Mouse (Mus musculus) MEL (cell line): ENCODE measurements around the gene C1qtnf1. TPM values are rescaled to one million over a fixed set of nuclear protein-coding genes. Genes with fewer than 3 reads are reported as not detected.

Experiments used
- DNase-seq: peaks from one replicate; pipeline ENCODE4 v3.0.0; 2011; ENCODE audit warnings: low read depth, low spot score
- H3K27ac ChIP-seq: 2 replicates; pipeline ENCODE4 v1.5.1; 2012; ENCODE audit warnings: low read depth, mild to moderate bottlenecking, control low read depth, low read length, moderate library complexity; ENCODE audit not compliant: control insufficient read depth
- H3K27me3 ChIP-seq, 2 experiments: fragments of 150-350 bp in 1 of 2; sonication (generic) in 1 of 2; 2 replicates each; pipeline ENCODE4 v1.6.1; 2012; ENCODE audit warnings: low read length in 2 of 2, mild to moderate bottlenecking in 2 of 2, improper control_type of control experiment in 1 of 2, moderate library complexity in 1 of 2; ENCODE audit not compliant: insufficient read depth in 2 of 2, control insufficient read depth in 1 of 2
- H3K36me3 ChIP-seq, 2 experiments: 2 replicates each; pipeline ENCODE4 v1.6.1; 2012 to 2014; ENCODE audit warnings: low read length in 2 of 2, improper control_type of control experiment in 1 of 2, inconsistent platforms in 1 of 2, mild to moderate bottlenecking in 1 of 2; ENCODE audit not compliant: insufficient read depth in 2 of 2, control insufficient read depth in 1 of 2
- H3K4me1 ChIP-seq, 2 experiments: fragments of 150-350 bp in 1 of 2; sonication (generic) in 1 of 2; 2 replicates each; pipeline ENCODE4 v1.6.1; 2012; ENCODE audit warnings: low read length in 2 of 2, improper control_type of control experiment in 1 of 2, mild to moderate bottlenecking in 1 of 2; ENCODE audit not compliant: insufficient read depth in 2 of 2, control insufficient read depth in 1 of 2
- H3K4me3 ChIP-seq, 2 experiments: fragments of 150-350 bp in 1 of 2; sonication (generic) in 1 of 2; 2 replicates each; pipeline ENCODE4 v1.5.1; 2012; ENCODE audit warnings: low read depth in 2 of 2, low read length in 2 of 2, mild to moderate bottlenecking in 2 of 2, moderate library complexity in 2 of 2, control low read depth in 1 of 2, improper control_type of control experiment in 1 of 2; ENCODE audit not compliant: control insufficient read depth in 1 of 2, insufficient read depth in 1 of 2
- H3K79me2 ChIP-seq: 2 replicates; pipeline ENCODE4 v1.6.1; 2012; ENCODE audit warnings: mild to moderate bottlenecking, low read length, moderate library complexity; ENCODE audit not compliant: control insufficient read depth, poor library complexity, insufficient read depth
- H3K9ac ChIP-seq: 2 replicates; pipeline ENCODE4 v1.6.1; 2012; ENCODE audit warnings: low read depth, mild to moderate bottlenecking, control low read depth, low read length, moderate library complexity; ENCODE audit not compliant: control insufficient read depth, poor library complexity, severe bottlenecking
- H3K9me3 ChIP-seq: fragments of 150-350 bp; sonication (generic); replicated peaks from 2 replicates; pipeline ENCODE4 v1.6.1; 2012; ENCODE audit warnings: mild to moderate bottlenecking, low read length, improper control_type of control experiment, moderate library complexity; ENCODE audit not compliant: insufficient read depth
- BHLHE40 ChIP-seq: IDR thresholded peaks from 2 replicates; pipeline ENCODE4 v1.6.1; 2012; ENCODE audit warnings: low read depth, mild to moderate bottlenecking, inconsistent platforms, low read length, improper control_type of control experiment, borderline replicate concordance
- CHD1 ChIP-seq: IDR thresholded peaks from 2 replicates; pipeline ENCODE4 v1.6.1; 2012; ENCODE audit warnings: low read depth, mild to moderate bottlenecking, inconsistent platforms, low read length, improper control_type of control experiment
- CHD2 ChIP-seq: IDR thresholded peaks from 2 replicates; pipeline ENCODE4 v1.6.1; 2011; ENCODE audit warnings: low read length, improper control_type of control experiment
- E2F4 ChIP-seq: IDR thresholded peaks from 2 replicates; pipeline ENCODE4 v1.6.1; 2011; ENCODE audit warnings: low read depth, low read length, improper control_type of control experiment, borderline replicate concordance
- ELF1 ChIP-seq: IDR thresholded peaks from 2 replicates; pipeline ENCODE4 v1.6.1; 2014; ENCODE audit warnings: low read depth, mild to moderate bottlenecking, inconsistent platforms, low read length, improper control_type of control experiment, moderate library complexity
- JUND ChIP-seq: IDR thresholded peaks from 2 replicates; pipeline ENCODE4 v1.6.1; 2011; ENCODE audit warnings: low read depth, mild to moderate bottlenecking, improper control_type of control experiment, low read length
- MAFK ChIP-seq: IDR thresholded peaks from 2 replicates; pipeline ENCODE4 v1.6.1; 2011; ENCODE audit warnings: low read depth, mild to moderate bottlenecking, low read length, improper control_type of control experiment, borderline replicate concordance
- MAX ChIP-seq: IDR thresholded peaks from 2 replicates; pipeline ENCODE4 v1.6.1; 2011; ENCODE audit warnings: low read length, improper control_type of control experiment
- MEF2A ChIP-seq: IDR thresholded peaks from 2 replicates; pipeline ENCODE4 v1.6.1; 2014; ENCODE audit warnings: low read depth, mild to moderate bottlenecking, inconsistent platforms, low read length, improper control_type of control experiment; ENCODE audit not compliant: poor library complexity, insufficient replicate concordance, severe bottlenecking; ENCODE audit errors: extremely low read depth
- MXI1 ChIP-seq: IDR thresholded peaks from 2 replicates; pipeline ENCODE4 v1.6.1; 2011; ENCODE audit warnings: mild to moderate bottlenecking, low read depth, low read length, improper control_type of control experiment
- MYB ChIP-seq: IDR thresholded peaks from 2 replicates; pipeline ENCODE4 v1.6.1; 2011; ENCODE audit warnings: mild to moderate bottlenecking, low read depth, low read length, improper control_type of control experiment
- MYC ChIP-seq: IDR thresholded peaks from 2 replicates; pipeline ENCODE4 v1.6.1; 2011; ENCODE audit warnings: low read depth, mild to moderate bottlenecking, low read length, improper control_type of control experiment, moderate library complexity
- NELFE ChIP-seq: IDR thresholded peaks from 2 replicates; pipeline ENCODE4 v1.6.1; 2011; ENCODE audit warnings: low read depth, low read length, improper control_type of control experiment
- NRF1 ChIP-seq: IDR thresholded peaks from 2 replicates; pipeline ENCODE4 v1.6.1; 2014; ENCODE audit warnings: low read depth, mild to moderate bottlenecking, inconsistent platforms, low read length, improper control_type of control experiment, moderate library complexity; ENCODE audit not compliant: poor library complexity, insufficient read depth, severe bottlenecking
- POLR2A ChIP-seq, 2 experiments: IDR thresholded peaks; 2 replicates each; pipeline ENCODE4 v1.6.1; 2011 to 2012; ENCODE audit warnings: low read length in 2 of 2, mild to moderate bottlenecking in 2 of 2, control low read depth in 1 of 2, improper control_type of control experiment in 1 of 2, low read depth in 1 of 2, moderate library complexity in 1 of 2; ENCODE audit not compliant: control insufficient read depth in 1 of 2, insufficient read depth in 1 of 2, poor library complexity in 1 of 2
- POLR2AphosphoS2 ChIP-seq: IDR thresholded peaks from 2 replicates; pipeline ENCODE4 v1.6.1; 2011; ENCODE audit warnings: low read length, improper control_type of control experiment
- POLR2AphosphoS5 ChIP-seq: IDR thresholded peaks from 2 replicates; pipeline ENCODE4 v1.6.1; 2012; ENCODE audit warnings: low read depth, borderline replicate concordance, mild to moderate bottlenecking, inconsistent platforms, low read length, moderate library complexity, mixed read lengths
- RCOR1 ChIP-seq: IDR thresholded peaks from 2 replicates; pipeline ENCODE4 v1.6.1; 2012; ENCODE audit warnings: low read depth, mild to moderate bottlenecking, inconsistent platforms, low read length, improper control_type of control experiment
- SMC3 ChIP-seq: IDR thresholded peaks from 2 replicates; pipeline ENCODE4 v1.6.1; 2011; ENCODE audit warnings: low read depth, low read length, improper control_type of control experiment
- TAL1 ChIP-seq: IDR thresholded peaks from 2 replicates; pipeline ENCODE4 v1.6.1; 2012; ENCODE audit warnings: mild to moderate bottlenecking, inconsistent platforms, low read length, moderate library complexity, mixed read lengths
- TCF12 ChIP-seq: IDR thresholded peaks from 2 replicates; pipeline ENCODE4 v1.6.1; 2014; ENCODE audit warnings: low read depth, mild to moderate bottlenecking, inconsistent platforms, low read length, improper control_type of control experiment, moderate library complexity
- ZC3H11A ChIP-seq: IDR thresholded peaks from 2 replicates; pipeline ENCODE4 v1.6.1; 2012; ENCODE audit warnings: low read depth, mild to moderate bottlenecking, inconsistent platforms, low read length, improper control_type of control experiment
- ZNF384 ChIP-seq: IDR thresholded peaks from 2 replicates; pipeline ENCODE4 v1.6.1; 2012; ENCODE audit warnings: low read depth, mild to moderate bottlenecking, inconsistent platforms, low read length, improper control_type of control experiment
- polyA plus RNA-seq, 2 experiments: library from polyadenylated mRNA; stranded (reverse) in 1 of 2; unstranded in 1 of 2; fragments of >175 nt in 1 of 2; fragments of >200 nt in 1 of 2; gene quantifications; 2 replicates each; pipeline versions ENCODE4 v1.2.1 to v1.2.4; 2012; ENCODE audit warnings: low replicate concordance in 2 of 2, low read depth in 1 of 2; ENCODE audit not compliant: insufficient read length in 2 of 2, insufficient read depth in 1 of 2, missing spikeins in 1 of 2
- total RNA-seq: library from RNA; depleted of rRNA; stranded (reverse); fragments of 300-350 nt; gene quantifications from 2 replicates; pipeline ENCODE4 v1.2.3, GENCODE M21; 2012

Gene C1qtnf1
- total and polyA plus RNA-seq, 3 experiments = 0.27 to 0.72 TPM; not detected in 1

DNA sequence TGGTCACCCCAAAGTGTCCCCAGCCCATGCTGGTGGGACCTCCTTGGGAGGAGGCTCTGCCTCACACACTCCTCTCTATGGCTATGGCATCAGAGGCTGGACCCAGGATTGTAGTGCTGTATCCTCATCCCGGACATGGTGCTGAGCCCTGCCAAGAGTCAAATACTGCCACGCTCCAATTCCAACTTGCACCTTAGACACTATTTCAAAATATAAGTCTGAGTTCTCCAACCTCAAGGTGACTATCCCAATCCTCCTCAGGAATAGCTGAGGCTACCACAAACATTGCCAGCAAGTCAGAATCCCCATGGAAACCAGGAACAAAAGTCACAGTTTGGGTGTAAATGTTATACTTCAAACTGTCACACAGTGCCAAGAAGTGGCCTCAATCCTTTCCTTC is 15.4 kb upstream of the C1qtnf1 start:
- H3K4me1 ChIP-seq = 0 out of 4 replicates have a peak, but pooled peaks cover 0 to 2% of the 10 kb centered on the region in 2 experiments
- no peak overlapping the region for H3K4me3 ChIP-seq
- TF ChIP-seq ELF1 = no peak
- TF ChIP-seq TCF12 = no peak
- no peak for TF ChIP-seq MYB
- no peak for TF ChIP-seq CHD1
- no peak for TF ChIP-seq NRF1
- TF ChIP-seq NELFE = no peak
- no peak for TF ChIP-seq ZC3H11A
- no peak for TF ChIP-seq POLR2AphosphoS5
- TF ChIP-seq JUND = no peak
- TF ChIP-seq ZNF384 = no peak
- TF ChIP-seq MAX = no peak
- no peak for TF ChIP-seq RCOR1
- no peak for TF ChIP-seq MAFK
- TF ChIP-seq SMC3 = no peak
- no peak for TF ChIP-seq MYC
- no peak for TF ChIP-seq E2F4
- TF ChIP-seq BHLHE40 = no peak
- TF ChIP-seq, all 39 proteins: peak for 0
- Histone ChIP-seq H3K36me3 (peaks cover 0 to 2% of the 10 kb centered on the region in 2 experiments; a peak in 1 of 4 replicates), H3K27ac (no peak overlapping the region), H3K79me2 (peaks cover 4% of the 10 kb centered on the region; the same call in 1 of the 2 replicates), H3K27me3 (no peaks in the 10 kb centered on the region), H3K9ac (no peak overlapping the region), H3K9me3 (no peaks in the 10 kb centered on the region)
- DNase-seq = no peak

- TF ChIP-seq CHD2 (no peak), MEF2A (no peak), NELFE (no peak), SMC3 (no peak), ZNF384 (no peak), MXI1 (no peak), TAL1 (no peak), NRF1 (no peak), POLR2AphosphoS5 (no peak), MAFK (no peak), POLR2AphosphoS2 (no peak), MYB (no peak), POLR2A (IDR thresholded peaks at IDR 0.05; ENCODE audit: control insufficient read depth in 1 of 2, insufficient read depth in 1 of 2, low read depth in 1 of 2, low read length in 2 of 2, poor library complexity in 1 of 2) (no peak)
- Histone ChIP-seq H3K9ac (no peak overlapping the region), H3K79me2 (peaks cover 7% of the 10 kb centered on the region), H3K27ac (no peak overlapping the region), H3K9me3 (no peaks in the 10 kb centered on the region), H3K36me3 (peaks cover 2 to 4% of the 10 kb centered on the region in 2 experiments; a peak in 3 of 4 replicates), H3K27me3 (no peaks in the 10 kb centered on the region), H3K4me1 (peaks cover 0 to 5% of the 10 kb centered on the region in 2 experiments; a peak in 2 of 4 replicates), H3K4me3 (no peak overlapping the region)
- no peak for DNase-seq
Measured at GRCm38 (mm10) chr11:118413055-118413454, 14.9 kb upstream of the C1qtnf1 start.
